Mouse (Mus musculus) lung, adult 10 weeks (tissue): Measurements from ENCODE around the gene Zfp775. TPM values are rescaled to one million over a fixed set of nuclear protein-coding genes. Genes with fewer than 3 reads are reported as not detected.

ENCODE experiments used
- polyA plus RNA-seq: library from polyadenylated mRNA; stranded (reverse); fragments of 350-450 nt; fragmentation: Illumina TruSeq; extraction: RNeasy Lipid Tissue Mini Kit (QIAGEN cat#74804); gene quantifications from one replicate; pipeline ENCODE4 v1.2.3, GENCODE M21; 2014; ENCODE audit warnings: low read depth, low replicate concordance; ENCODE audit not compliant: insufficient read depth

The Zfp775 gene
- polyA plus RNA-seq, result 2.7 TPM

GRCm38 (mm10) chr6:48601271-48602079, at the start of gene Zfp775:
Gene Zfp775 (plus strand): TSS chr6:48602063.

GRCm38 (mm10) chr6:48554280-48555103, 47.4 kb upstream of the Zfp775 start, which contains the start of gene Lrrc61:
Gene Lrrc61 (plus strand): TSS chr6:48554796.

GRCm38 (mm10) chr6:48572572-48573061, 29.2 kb upstream of the Zfp775 start, which contains the start of gene Rarres2:
Gene Rarres2 (minus strand): TSS chr6:48572789.

GRCm38 (mm10) chr6:48589194-48589750, 12.6 kb upstream of the Zfp775 start, which contains the start of gene Gm45021:
Gene Gm45021 (plus strand): TSS chr6:48589610.

GRCm38 (mm10) chr6:48593158-48594042, 8.5 kb upstream of the Zfp775 start, which contains the start of the genes Repin1 and Gm44965:
Gene Repin1 (plus strand): TSS chr6:48593883.
Gene Gm44965 (plus strand): TSS chr6:48593941.

GRCm38 (mm10) chr6:48626464-48626863, 24.6 kb downstream of the Zfp775 start, which contains the start of gene AI854703:
Gene AI854703 (plus strand): TSS chr6:48626764.

GRCm38 (mm10) chr6:48646995-48647394, 45.1 kb downstream of the Zfp775 start, which contains the start of gene Gimap8:
Gene Gimap8 (plus strand): TSS chr6:48647234.

Other genes with a start within 250 kb of the Zfp775 start
- 4.2 TPM for gene Krba1, start 206.5 kb upstream of the Zfp775 start, polyA plus RNA-seq
- 27.2 TPM for gene Zfp467, start 156.2 kb upstream of the Zfp775 start, polyA plus RNA-seq
- 0.30 TPM for gene Sspo, start 153.8 kb upstream of the Zfp775 start, polyA plus RNA-seq
- gene Atp6v0e2, start 64.4 kb upstream of the Zfp775 start, polyA plus RNA-seq, result 22.7 TPM
- 7.5 TPM for gene Lrrc61, start 47.3 kb upstream of the Zfp775 start, polyA plus RNA-seq
- 414 TPM for gene Rarres2, start 29.3 kb upstream of the Zfp775 start, polyA plus RNA-seq
- not detected for gene Gm45021, start 12.5 kb upstream of the Zfp775 start, polyA plus RNA-seq
- 8.2 TPM for gene Repin1, start 8.2 kb upstream of the Zfp775 start, polyA plus RNA-seq
- gene Gm44965, start 8.1 kb upstream of the Zfp775 start, polyA plus RNA-seq, result not detected
- 0.24 TPM for gene AI854703, start 24.7 kb downstream of the Zfp775 start, polyA plus RNA-seq
- 21.8 TPM for gene Gimap8, start 45.2 kb downstream of the Zfp775 start, polyA plus RNA-seq
- 20.0 TPM for gene Gimap9, start 74.1 kb downstream of the Zfp775 start, polyA plus RNA-seq
- 97.8 TPM for gene Gimap4, start 82.5 kb downstream of the Zfp775 start, polyA plus RNA-seq
- gene Gimap6, start 106.2 kb downstream of the Zfp775 start, polyA plus RNA-seq, result 99.5 TPM
- gene Gm28053, start 116.5 kb downstream of the Zfp775 start, polyA plus RNA-seq, result 9.6 TPM
- 7.2 TPM for gene Gimap7, start 116.6 kb downstream of the Zfp775 start, polyA plus RNA-seq
- gene Gimap1, start 137.0 kb downstream of the Zfp775 start, polyA plus RNA-seq, result 43.6 TPM
- gene Gimap5, start 144.1 kb downstream of the Zfp775 start, polyA plus RNA-seq, result 24.5 TPM
- 25.1 TPM for gene Gimap3, start 168.8 kb downstream of the Zfp775 start, polyA plus RNA-seq
- gene Tmem176a, start 238.9 kb downstream of the Zfp775 start, polyA plus RNA-seq, result 432 TPM
- gene Tmem176b, start 239.4 kb downstream of the Zfp775 start, polyA plus RNA-seq, result 523 TPM